Mouse (Mus musculus) left cerebral cortex, postnatal 25 days (tissue): ENCODE measurements around the gene Lrrc9. TPM values are rescaled to one million over a fixed set of nuclear protein-coding genes. Genes with fewer than 3 reads are reported as not detected.
A peak's percentile ranks its signal among the peaks of the same experiment; 100 is the strongest.

Source experiments
- DNase-seq, 2 experiments: peaks; one replicate each; pipeline ENCODE4 v3.0.0; 2022; ENCODE audit warnings: low spot score in 2 of 2, mixed read lengths in 1 of 2
- intact Hi-C: fragments of 180-260 bp; cut with DNase I; formaldehyde crosslinking; loops from one replicate; pipeline ENCODE4 v1.15.1; 2025
- microRNA-seq, 2 experiments: library from miRNA; unstranded; fragments of <30 nt; microRNA quantifications; one replicate each; pipeline ENCODE4 v1.2.0; 2022
- total RNA-seq, 2 experiments: library from RNA; stranded (reverse); gene quantifications; 2 replicates each; pipeline ENCODE4 v1.2.3; 2021

Gene Lrrc9
- total RNA-seq, 2 experiments from 2014 or later: 1.3 to 2.4 TPM

- intact Hi-C loops: loop anchor here (5.0 kb wide), 1 partner anchor 127 kb away; the partner anchor contains the start of gene Dhrs7
- no peak for DNase-seq
Observed at GRCm38 (mm10) chr12:72535599-72535998, 93.9 kb downstream of the Lrrc9 start.

GRCm38 (mm10) chr12:72536021-72536597 lies 94.4 kb downstream of the Lrrc9 start, which contains the start of gene Pcnx4:
TSS of gene Pcnx4 (plus strand) at chr12:72536383.
- DNase-seq: peak; percentile 96
- intact Hi-C loops: loop anchor here (2.0 to 5.0 kb wide), 2 partner anchors 126 to 225 kb away; partner anchors contain the start of gene Dhrs7

GRCm38 (mm10) chr12:72538571-72538970 lies 96.9 kb downstream of the Lrrc9 start:
- DNase-seq: peak; percentile 43 to 91
- intact Hi-C loops: loop anchor here (5.0 kb wide), 1 partner anchor 124 kb away; the partner anchor contains the start of gene Dhrs7

- DNase-seq: no peak
- intact Hi-C loops: no loop called here
Observed at GRCm38 (mm10) chr12:72554347-72554746, 112.7 kb downstream of the Lrrc9 start.

- intact Hi-C loops: no loop called here
- DNase-seq: no peak
Observed at GRCm38 (mm10) chr12:72564281-72564795, 122.7 kb downstream of the Lrrc9 start.

Small RNA genes within 50 kb of the gene (microRNA-seq; reads per million reads assigned to microRNA genes)
- gene Gm44392: 0 reads per million in 2 experiments

Other genes with a start within 250 kb of the Lrrc9 start
- gene Rtn1, start 32.8 kb upstream of the Lrrc9 start, total RNA-seq: 1,000 to 10,000 TPM; 1,464 to 1,529 TPM
- gene Pcnx4, start 94.5 kb downstream of the Lrrc9 start, total RNA-seq: 10 to 100 TPM; 32.0 to 33.3 TPM
- gene Gm4756, start 207.8 kb downstream of the Lrrc9 start, total RNA-seq: not detected
- gene Dhrs7, start 223.0 kb downstream of the Lrrc9 start, total RNA-seq: 10 to 100 TPM; 31.4 to 35.9 TPM